Mouse (Mus musculus) left cerebral cortex, adult 9 months (tissue): ENCODE measurements around the gene Cltrn.

ENCODE experiments used
- DNase-seq, 2 experiments: peaks; one replicate each; pipeline ENCODE4 v3.0.0; 2022; ENCODE audit warnings: low spot score in 2 of 2

The Cltrn gene

DNA sequence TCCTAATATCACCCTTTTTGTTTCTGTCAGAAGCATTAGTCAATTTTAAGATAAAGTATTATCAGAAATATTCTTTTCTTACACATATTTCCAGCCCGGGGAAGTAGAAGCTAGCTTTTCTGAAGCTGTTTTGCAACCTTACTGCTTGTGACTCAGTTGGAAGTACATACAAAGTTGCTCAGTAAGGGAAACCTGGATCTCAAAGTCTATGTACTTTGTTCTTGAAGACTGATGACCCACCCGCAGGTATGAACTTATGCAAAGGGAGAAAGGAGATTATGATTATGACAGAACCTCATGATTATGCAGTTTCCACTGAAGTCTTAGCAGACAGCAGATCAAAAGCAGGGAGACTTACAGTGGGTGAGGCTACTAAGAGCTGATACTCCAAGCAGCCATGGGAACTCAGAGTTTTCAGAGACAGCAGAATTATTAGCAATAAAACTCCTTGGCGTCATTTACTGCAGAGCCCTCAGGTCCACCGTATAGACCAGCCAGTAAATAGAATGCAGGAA, 46.7 kb downstream of the Cltrn start:
- no peak for DNase-seq

DNA sequence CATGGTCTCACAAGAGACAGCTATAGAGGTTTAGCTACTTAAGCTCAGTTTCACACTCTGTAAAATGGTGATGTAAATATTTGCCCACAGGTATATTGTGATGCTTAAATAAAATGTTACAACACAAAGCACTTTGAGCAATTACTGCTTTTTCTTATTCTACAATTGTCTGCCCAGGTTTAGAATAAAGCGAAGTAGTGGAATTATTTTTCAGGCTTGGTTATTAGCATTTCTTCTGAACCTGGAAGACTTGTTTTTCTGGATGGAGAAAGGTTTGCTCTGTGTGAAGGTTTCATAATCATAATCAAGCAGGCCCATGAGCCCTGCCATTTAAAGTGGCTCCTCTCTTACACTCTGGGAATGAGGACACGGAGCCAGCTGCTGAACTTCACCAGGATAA, 50.4 kb downstream of the Cltrn start, which contains the start of gene Ace2:
Ace2 (plus strand) TSS at position 301 of the 400 bp plus-strand sequence.
- DNase-seq = no peak

DNA sequence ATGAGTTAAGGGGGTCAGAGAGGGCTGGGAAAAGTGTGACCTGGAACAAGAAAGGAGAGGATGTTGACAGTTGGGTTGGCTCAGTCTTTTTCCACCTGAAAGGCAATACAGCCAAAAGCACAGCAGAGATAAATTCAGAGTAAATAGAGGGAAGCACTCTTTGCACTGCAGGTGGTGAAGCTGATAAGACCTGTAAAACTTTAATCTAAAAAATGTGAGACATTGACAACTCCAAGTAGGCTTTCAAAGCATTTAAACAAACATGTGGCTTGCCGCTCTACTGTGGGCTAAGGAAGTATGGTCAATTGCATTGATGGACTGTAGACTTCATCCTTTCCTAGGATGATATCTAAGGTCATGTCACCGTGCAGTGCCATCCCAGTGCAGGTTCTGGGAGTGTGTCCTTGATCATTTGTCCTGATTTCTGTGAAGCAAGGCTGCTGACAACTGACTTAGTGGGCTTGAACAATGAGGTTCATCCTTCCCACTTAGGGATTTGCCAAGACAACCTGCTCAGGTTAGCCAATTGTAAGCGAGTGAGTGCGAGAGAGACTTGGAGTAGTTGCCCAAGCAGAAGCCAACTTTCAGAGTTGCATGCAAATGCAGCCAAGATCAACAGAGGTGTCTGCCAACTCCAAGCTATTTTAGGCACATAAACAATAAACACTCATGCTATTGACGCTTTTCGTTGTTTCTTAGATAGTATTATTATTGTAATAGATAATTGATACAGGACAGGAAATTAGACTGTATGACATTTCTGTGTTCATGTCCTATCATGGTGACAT, 57.0 kb downstream of the Cltrn start:
- DNase-seq = no peak

DNA sequence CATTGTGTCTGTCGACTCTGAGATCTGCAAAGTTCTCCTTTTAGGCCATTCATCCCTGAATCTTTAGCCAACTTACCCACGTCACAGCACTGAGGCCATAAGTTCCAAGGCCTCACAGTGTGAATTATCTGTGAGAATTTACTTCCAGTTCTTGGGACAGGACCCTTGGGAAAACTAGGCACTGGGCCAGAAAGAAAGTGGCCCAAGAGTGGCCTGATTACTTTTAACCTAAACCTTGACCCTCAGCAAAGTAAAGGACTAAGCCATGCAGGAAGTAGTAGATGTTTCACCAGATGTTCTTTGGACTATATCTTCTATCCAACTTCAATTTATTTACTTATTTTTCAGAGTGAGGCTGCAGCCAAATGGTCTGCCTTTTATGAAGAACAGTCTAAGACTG, 64.1 kb downstream of the Cltrn start:
- DNase-seq = no peak

DNA sequence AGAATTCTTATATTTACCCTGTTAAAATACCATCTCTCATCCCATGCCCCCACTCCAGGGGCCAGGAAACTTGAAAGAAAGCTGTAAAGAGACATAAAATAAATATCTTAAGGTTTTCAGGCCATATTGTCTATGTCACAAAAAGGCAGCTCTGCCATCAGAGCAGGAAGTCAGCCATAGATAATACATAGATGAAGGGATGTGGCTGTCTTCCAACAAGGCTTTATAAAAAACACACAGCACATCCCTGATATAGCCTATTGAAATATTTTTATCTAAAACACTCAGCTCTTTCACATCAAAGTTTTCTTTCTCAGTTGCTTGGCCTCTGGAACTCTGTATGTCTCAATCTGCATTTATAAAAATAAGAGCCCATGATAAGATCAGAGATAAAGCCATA, 65.0 kb downstream of the Cltrn start:
- no peak for DNase-seq

DNA sequence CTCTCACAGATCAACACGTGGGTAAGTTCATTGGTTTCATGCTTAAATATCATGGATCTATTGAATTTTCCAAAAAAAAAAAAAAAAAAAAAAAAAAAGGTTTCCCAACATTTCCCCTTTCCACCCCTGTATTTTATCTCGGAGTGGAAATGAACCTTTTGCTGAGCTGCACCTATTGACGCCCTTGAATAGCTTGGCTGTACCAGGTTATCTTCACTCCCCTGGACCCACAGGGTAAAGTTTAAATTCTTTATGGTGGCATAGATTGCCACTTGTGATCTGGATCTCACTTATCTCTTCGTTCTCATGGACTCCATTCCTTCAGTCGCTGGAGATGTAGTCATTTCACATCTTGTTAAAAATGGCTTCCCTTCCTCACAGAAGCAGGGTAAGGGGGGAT, 66.0 kb downstream of the Cltrn start:
- DNase-seq = no peak

DNA sequence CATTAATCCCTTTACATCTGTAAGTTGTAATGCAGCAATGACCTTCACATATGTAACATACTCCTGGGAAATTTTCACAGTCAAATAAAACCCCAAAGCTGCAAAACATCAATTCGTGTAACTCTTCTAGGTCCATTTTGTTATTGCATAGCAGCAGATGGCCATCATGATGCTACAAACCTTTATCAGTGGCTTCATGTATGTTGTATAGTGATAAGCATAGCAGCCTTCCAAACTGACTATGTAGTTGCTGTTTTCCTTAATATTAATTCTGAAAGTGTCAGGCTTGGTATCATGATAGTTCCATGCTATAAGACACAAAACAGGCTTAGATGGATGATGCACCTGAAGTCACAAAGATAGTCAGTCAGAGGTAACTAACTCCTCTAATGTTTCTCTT, 76.1 kb downstream of the Cltrn start:
- DNase-seq = no peak
